Mouse (Mus musculus): Measurements from ENCODE around the gene Kansl2.

The Kansl2 gene

GRCm38 (mm10) chr15:98491332-98491731 lies 42.7 kb downstream of the Kansl2 start:
- DNase-seq: no peak

DNA sequence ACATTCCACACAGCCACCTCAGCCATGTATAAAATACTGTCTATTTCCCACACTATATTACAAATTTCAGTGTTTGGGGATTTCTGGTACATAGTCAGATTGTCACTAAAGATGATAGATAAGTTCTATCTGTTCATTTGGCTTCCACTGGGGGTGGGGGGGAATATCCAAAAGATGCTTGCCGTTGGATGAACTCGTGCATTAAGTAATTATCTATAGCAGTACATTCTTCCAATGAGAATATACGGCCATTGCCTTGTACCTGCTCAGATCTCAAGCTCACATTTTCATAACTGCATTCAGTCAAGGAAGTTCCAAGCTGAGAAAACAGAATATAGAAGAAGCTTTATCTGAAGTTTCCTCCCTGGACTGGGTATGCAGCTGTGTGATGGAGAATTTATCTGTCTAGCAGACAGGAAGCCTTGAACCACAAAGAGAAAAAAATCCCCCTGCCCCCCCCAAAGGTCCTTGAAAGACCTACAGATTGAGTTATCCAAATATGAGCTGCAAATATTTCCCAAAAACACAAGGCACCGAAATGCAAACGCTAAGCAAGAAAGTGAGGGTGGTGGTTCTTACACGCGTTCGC lies 47.5 kb downstream of the Kansl2 start:
- no peak for DNase-seq

DNA sequence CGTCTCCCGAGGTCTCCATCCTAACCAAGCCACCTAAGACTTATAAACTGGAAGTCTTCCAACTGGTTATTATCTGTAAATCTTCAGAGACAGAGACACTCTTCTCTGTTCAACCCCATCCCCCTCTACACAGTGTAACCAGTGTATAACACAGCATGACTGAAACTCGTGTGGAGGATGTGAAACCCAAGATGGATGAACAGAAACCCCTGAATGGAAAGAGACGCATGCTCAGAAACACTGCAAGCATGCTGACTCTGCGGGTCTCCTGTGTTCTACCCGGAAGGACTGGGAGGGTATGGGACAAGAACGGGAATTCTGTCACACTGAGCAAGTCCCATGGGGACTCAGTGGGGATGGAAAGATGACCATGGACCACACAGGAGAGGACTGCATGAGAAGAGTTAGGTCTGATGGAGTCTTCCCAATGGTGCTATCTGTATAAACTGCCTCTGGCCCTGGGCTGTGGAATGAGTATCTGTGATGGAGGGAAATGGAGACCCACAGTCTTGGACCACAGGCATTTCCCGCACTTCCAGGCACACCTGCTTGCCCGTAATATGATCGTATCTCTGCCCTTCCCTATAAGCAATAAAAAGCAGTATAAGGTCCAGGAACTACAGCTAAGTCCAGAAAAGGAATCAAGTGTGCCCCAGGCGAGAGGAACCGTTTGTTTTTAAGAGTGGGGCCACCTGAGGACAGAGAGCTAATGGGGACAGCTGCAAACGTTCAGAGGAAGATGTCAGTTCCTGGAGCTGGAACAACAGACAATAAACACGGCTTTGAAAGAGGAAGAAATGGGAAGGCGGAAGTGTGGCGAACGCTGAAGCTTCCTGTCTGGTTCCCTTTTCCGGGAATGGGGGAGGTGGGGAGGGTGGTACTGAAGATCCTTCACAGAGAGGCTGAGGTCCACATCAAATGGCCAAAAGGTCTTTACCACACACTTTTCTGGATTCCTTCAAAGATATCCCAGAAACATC lies 49.9 kb downstream of the Kansl2 start:
- DNase-seq: no peak

DNA sequence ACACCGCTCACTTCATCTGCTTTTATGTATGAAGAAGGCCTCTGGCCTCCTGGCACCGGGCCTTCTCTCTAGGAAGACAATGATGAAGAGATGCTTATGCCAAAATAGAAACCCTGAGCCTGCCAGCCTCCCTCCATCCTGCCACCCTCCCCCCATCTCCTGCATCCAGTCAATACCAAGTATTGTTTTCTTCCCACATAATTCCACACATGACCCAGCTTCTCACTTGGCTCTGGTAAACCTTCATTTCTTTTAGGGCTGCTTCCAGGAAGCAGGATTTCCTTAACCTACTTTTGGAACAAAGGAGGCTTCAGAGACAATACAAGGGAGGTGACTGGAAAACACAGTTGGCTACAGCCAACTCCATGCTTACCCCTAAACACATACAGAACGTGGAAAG lies 51.4 kb downstream of the Kansl2 start, which contains the start of gene Lalba:
Gene Lalba, minus strand, starts transcription at position 21 of the 400 bp plus-strand sequence.
- DNase-seq: no peak

DNA sequence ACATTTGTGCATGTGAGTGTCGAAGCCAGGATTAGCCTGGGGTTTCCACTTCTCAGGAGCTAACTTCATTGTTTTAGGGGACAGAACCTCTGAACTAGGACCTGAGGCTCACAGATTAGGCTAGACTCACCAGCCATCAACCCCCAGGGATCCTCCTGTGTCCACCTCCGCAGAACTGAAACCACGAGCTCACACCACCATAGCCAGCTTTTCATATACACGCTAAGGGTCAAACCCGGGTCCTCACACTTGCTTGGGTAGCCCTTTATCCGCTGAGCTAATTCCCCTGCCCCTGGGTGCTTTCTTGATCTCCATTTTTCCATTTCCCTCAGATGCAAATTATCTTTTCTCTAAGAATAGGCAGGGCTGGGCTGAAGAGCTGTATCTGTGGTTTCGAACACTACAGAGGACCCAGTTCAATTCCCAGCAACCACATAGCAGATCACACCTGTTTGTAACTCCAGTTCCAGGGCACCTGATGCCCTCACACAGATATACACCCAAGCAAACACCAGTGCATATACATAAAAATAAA lies 54.4 kb downstream of the Kansl2 start:
- no peak for DNase-seq

DNA sequence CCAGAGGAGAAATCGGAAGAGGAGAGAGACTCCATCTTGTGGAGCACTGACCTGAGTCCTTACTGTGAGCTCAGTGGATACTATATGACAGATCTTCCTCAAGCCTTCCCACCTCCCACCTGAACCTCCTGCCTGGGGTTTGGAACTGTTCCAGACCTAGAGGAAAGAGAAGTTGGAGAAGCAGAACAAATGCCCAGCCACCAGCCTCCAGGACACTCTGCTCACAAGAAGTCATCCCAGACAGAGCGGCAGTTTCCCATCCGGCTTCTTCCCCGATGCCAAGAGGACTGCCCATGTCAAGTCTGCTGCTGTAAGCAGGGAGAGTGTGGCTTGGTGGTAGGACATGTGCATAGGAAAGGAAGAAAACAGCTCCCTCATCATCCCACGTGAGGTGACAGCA lies 57.8 kb downstream of the Kansl2 start:
- no peak for DNase-seq

DNA sequence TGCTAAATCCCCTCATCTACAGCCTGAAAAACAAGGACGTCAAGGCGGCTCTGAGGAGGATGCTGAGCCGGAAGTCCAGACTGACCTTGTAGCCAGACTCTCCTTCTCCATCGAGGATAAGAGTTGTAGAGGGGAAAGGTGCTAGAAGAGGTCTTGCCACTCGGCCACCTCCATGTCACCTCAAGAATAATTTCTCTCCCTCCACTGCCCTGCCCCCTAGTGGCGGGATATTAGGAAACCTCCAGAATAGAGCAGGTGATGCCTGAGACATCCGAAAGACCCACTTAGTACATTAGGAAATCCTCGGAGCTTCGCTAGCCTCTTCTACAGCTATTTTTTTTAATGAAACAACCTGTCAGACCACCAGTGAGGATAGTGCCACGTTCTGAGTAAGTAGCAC lies 58.7 kb downstream of the Kansl2 start:
- DNase-seq: no peak

- DNase-seq: no peak
These were observed 59.1 kb downstream of the Kansl2 start for GRCm38 (mm10) chr15:98474958-98475357.

DNA sequence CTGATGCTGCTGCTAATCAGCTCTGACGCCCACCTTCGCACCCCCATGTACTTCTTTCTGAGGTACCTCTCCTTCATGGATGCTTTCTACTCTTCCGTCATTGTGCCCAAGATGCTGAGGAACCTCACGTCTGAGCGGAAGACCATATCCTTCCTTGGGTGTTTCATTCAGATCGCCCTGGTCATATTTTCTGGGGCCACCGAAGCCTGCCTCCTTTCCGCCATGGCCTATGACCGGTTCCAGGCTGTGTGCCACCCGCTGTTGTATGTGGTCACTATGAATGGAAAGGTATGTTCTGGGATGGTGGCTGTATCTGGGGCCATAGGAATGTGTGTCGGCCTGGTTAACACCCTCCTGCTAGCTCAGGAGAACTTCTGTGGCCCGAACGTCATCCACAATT lies 62.5 kb downstream of the Kansl2 start:
- DNase-seq: no peak

- DNase-seq: no peak
These were observed 64.5 kb downstream of the Kansl2 start, which contains the start of gene OR5BS1P for GRCm38 (mm10) chr15:98469596-98469995. TSS of gene OR5BS1P (plus strand) at chr15:98469896.

Measured in right cerebral cortex, postnatal 25 days (tissue).